Mouse (Mus musculus): ENCODE results near the gene Cib1.

GRCm38 (mm10) chr7:80261372-80261990 is 28.9 kb upstream of the Cib1 start:
- TF ChIP-seq CTCF (IDR thresholded peaks at IDR 0.05; ENCODE audit: low read depth) (no peak; the same call in 1 of the 2 replicates), EP300 (optimal IDR thresholded peaks at IDR 0.05) (no peak)
